Mouse (Mus musculus) megakaryocyte, embryonic 14.5 days (primary cell): ENCODE measurements around the gene Rev3l.

Source experiments
- FLI1 ChIP-seq: IDR thresholded peaks from 2 replicates; pipeline ENCODE4 v1.6.1; 2012; ENCODE audit warnings: low read length, inconsistent platforms, mixed read lengths
- GATA1 ChIP-seq: IDR thresholded peaks from 3 replicates; pipeline ENCODE4 v1.6.1; 2012; ENCODE audit warnings: mixed read lengths, low read length, inconsistent platforms, borderline replicate concordance

DNA sequence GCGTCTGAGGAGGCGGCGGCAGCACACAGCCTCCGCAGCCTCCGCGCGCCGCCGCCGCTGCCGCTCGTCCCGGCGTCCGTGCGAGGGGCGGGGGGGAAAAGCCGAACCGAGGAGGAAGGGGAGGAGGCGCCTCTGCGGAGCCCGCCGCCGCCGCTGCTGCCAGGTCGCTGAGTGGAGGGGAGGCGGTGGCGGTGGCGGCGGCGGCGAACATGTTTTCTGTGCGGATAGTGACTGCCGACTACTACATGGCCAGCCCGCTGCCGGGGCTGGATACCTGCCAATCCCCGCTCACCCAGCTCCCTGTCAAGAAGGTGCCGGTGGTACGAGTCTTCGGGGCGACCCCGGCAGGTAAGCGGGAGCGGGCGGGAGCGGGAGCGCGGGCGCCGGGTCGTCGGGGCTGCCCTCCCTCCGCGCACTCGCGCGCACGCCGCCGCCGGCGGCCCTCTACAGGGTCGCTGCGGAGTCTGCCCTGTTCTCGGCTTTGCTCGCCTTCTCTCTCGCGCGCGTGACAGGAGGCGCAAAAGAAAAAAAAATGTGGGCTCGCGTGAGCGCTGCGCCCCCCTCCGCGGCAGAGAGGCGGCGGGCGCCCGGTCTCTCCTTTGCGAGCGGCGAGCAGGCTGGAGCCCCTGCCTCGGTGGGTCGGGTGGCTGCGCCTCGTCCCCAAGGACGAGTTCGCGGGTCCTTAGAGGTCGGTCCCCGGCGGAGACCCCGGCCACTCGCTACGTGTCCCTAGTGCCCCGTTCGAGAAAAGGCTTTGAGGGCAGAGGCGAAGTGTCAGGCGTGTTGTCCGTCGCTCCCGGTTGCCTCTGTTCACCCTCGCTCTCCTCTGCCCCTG lies 565 bp downstream of the Rev3l start:
- TF ChIP-seq FLI1 = no peak
- TF ChIP-seq GATA1 = no peak
